Mouse (Mus musculus): Measurements from ENCODE around the gene A2m. TPM values are rescaled to one million over a fixed set of nuclear protein-coding genes. Genes with fewer than 3 reads are reported as not detected.
A peak's percentile ranks its signal among the peaks of the same experiment; 100 is the strongest.

A2m gene
- polyA plus RNA-seq (2015; fragmentation: Nextera tagmentation; extraction: Ambion mirVana) = 7.7 and 7.8 TPM in 2 replicates

- Histone ChIP-seq H3K27me3 (no peaks in the 10 kb centered on the region), H3K9ac (no peak within 1 kb of the TSS), H3K9me3 (no peaks in the 10 kb centered on the region), H3K4me3 (peak within 1 kb of the TSS; percentile 8), H3K36me3 (no peaks in the 10 kb centered on the region), H3K4me1 (peaks cover 13% of the 10 kb centered on the region; the same call in 1 of the 2 replicates), H3K4me2 (peak within 1 kb of the TSS; percentile 46), H3K27ac (peak within 1 kb of the TSS; percentile 19; the same call in 1 of the 2 replicates)
- no peak for ATAC-seq (ENCODE audit: borderline replicate concordance, extremely low read depth, low FRiP score, low TSS enrichment)
- WGBS = 79% methylated on average over 8 of the region's 8 CpGs
Measured at GRCm38 (mm10) chr6:121635076-121635475, at the start of gene A2m. A2m (plus strand) TSS chr6:121635376.

GRCm38 (mm10) chr6:121590131-121590530 lies 45.0 kb upstream of the A2m start:
- H3K9ac ChIP-seq = no peak overlapping the region
- H3K4me3 ChIP-seq = no peak overlapping the region

GRCm38 (mm10) chr6:121600927-121601326 lies 34.2 kb upstream of the A2m start:
- H3K4me3 ChIP-seq = no peak overlapping the region
- no peaks in the 10 kb centered on the region for H3K9me3 ChIP-seq
- no peak overlapping the region for H3K9ac ChIP-seq
- H3K4me2 ChIP-seq = no peak overlapping the region
- ATAC-seq (ENCODE audit: borderline replicate concordance, extremely low read depth, low FRiP score, low TSS enrichment) = no peak
- H3K36me3 ChIP-seq = no peaks in the 10 kb centered on the region
- H3K27ac ChIP-seq = no peak overlapping the region
- H3K4me1 ChIP-seq = no peaks in the 10 kb centered on the region
- WGBS = 68% methylated on average over 1 of the region's 1 CpGs
- H3K27me3 ChIP-seq = no peaks in the 10 kb centered on the region

More at GRCm38 (mm10) chr6:121590131-121590530, 45.0 kb upstream of the A2m start:
- Histone ChIP-seq H3K36me3 (no peaks in the 10 kb centered on the region), H3K9me3 (no peaks in the 10 kb centered on the region), H3K27ac (no peak overlapping the region), H3K4me1 (no peaks in the 10 kb centered on the region), H3K4me2 (no peak overlapping the region), H3K27me3 (no peaks in the 10 kb centered on the region)
- no peak for ATAC-seq (ENCODE audit: borderline replicate concordance, extremely low read depth, low FRiP score, low TSS enrichment)
- WGBS = 35% methylated on average over 1 of the region's 1 CpGs

- Histone ChIP-seq H3K27me3 (no peaks in the 10 kb centered on the region), H3K9me3 (no peaks in the 10 kb centered on the region), H3K9ac (no peak overlapping the region), H3K4me2 (no peak overlapping the region), H3K4me1 (no peaks in the 10 kb centered on the region), H3K27ac (no peak overlapping the region), H3K4me3 (no peak overlapping the region), H3K36me3 (no peaks in the 10 kb centered on the region)
- no peak for ATAC-seq (ENCODE audit: borderline replicate concordance, extremely low read depth, low FRiP score, low TSS enrichment)
Measured at GRCm38 (mm10) chr6:121607861-121608260, 27.3 kb upstream of the A2m start.

- Histone ChIP-seq H3K27me3 (no peaks in the 10 kb centered on the region), H3K4me3 (no peak overlapping the region), H3K4me2 (no peak overlapping the region), H3K36me3 (no peaks in the 10 kb centered on the region), H3K4me1 (no peaks in the 10 kb centered on the region), H3K27ac (no peak overlapping the region), H3K9ac (no peak overlapping the region), H3K9me3 (no peaks in the 10 kb centered on the region)
- ATAC-seq (ENCODE audit: borderline replicate concordance, extremely low read depth, low FRiP score, low TSS enrichment) = no peak
- 33% methylated on average over 3 of the region's 3 CpGs for WGBS
Measured at GRCm38 (mm10) chr6:121611796-121612195, 23.4 kb upstream of the A2m start.

- H3K4me3 ChIP-seq = no peak overlapping the region
- H3K27me3 ChIP-seq = no peaks in the 10 kb centered on the region
- H3K4me1 ChIP-seq = no peaks in the 10 kb centered on the region
- no peaks in the 10 kb centered on the region for H3K36me3 ChIP-seq
- WGBS = 14% methylated on average over 3 of the region's 3 CpGs
- H3K9ac ChIP-seq = no peak overlapping the region
- no peaks in the 10 kb centered on the region for H3K9me3 ChIP-seq
- H3K4me2 ChIP-seq = no peak overlapping the region
- no peak overlapping the region for H3K27ac ChIP-seq
- ATAC-seq (ENCODE audit: borderline replicate concordance, extremely low read depth, low FRiP score, low TSS enrichment) = no peak
Measured at GRCm38 (mm10) chr6:121617476-121617875, 17.7 kb upstream of the A2m start.

GRCm38 (mm10) chr6:121622525-121622924 lies 12.7 kb upstream of the A2m start:
- ATAC-seq (ENCODE audit: borderline replicate concordance, extremely low read depth, low FRiP score, low TSS enrichment) = no peak
- Histone ChIP-seq H3K4me1 (no peaks in the 10 kb centered on the region), H3K9ac (no peak overlapping the region), H3K27me3 (no peaks in the 10 kb centered on the region), H3K27ac (no peak overlapping the region), H3K36me3 (no peaks in the 10 kb centered on the region), H3K9me3 (no peaks in the 10 kb centered on the region), H3K4me3 (no peak overlapping the region), H3K4me2 (no peak overlapping the region)
- 53% methylated on average over 2 of the region's 2 CpGs for WGBS

GRCm38 (mm10) chr6:121634520-121634919 lies 656 bp upstream of the A2m start:
- Histone ChIP-seq H3K9me3 (no peaks in the 10 kb centered on the region), H3K4me1 (peaks cover 13% of the 10 kb centered on the region; the same call in 1 of the 2 replicates), H3K4me2 (no peak overlapping the region), H3K4me3 (no peak overlapping the region), H3K27ac (no peak overlapping the region), H3K9ac (no peak overlapping the region), H3K27me3 (no peaks in the 10 kb centered on the region), H3K36me3 (no peaks in the 10 kb centered on the region)
- ATAC-seq (ENCODE audit: borderline replicate concordance, extremely low read depth, low FRiP score, low TSS enrichment) = peak; percentile 62
- WGBS = 44% methylated on average over 13 of the region's 13 CpGs

GRCm38 (mm10) chr6:121635878-121636371 lies 749 bp downstream of the A2m start:
- peak overlapping the region; percentile 46 for H3K4me2 ChIP-seq
- H3K27ac ChIP-seq = peak overlapping the region; percentile 19; the same call in 1 of the 2 replicates
- H3K9me3 ChIP-seq = no peaks in the 10 kb centered on the region
- peak; percentile 75; the same call in 1 of the 2 replicates for ATAC-seq (ENCODE audit: borderline replicate concordance, extremely low read depth, low FRiP score, low TSS enrichment)
- H3K27me3 ChIP-seq = no peaks in the 10 kb centered on the region
- peaks cover 13% of the 10 kb centered on the region; the same call in 1 of the 2 replicates for H3K4me1 ChIP-seq
- H3K36me3 ChIP-seq = no peaks in the 10 kb centered on the region
- peak overlapping the region; percentile 8 for H3K4me3 ChIP-seq
- no peak overlapping the region for H3K9ac ChIP-seq
- WGBS = 5% methylated on average over 12 of the region's 12 CpGs

- Histone ChIP-seq H3K27ac (no peak overlapping the region), H3K36me3 (no peaks in the 10 kb centered on the region), H3K9me3 (no peaks in the 10 kb centered on the region), H3K27me3 (no peaks in the 10 kb centered on the region), H3K4me3 (no peak overlapping the region), H3K4me2 (no peak overlapping the region), H3K4me1 (no peaks in the 10 kb centered on the region), H3K9ac (no peak overlapping the region)
- no peak for ATAC-seq (ENCODE audit: borderline replicate concordance, extremely low read depth, low FRiP score, low TSS enrichment)
- WGBS = 55% methylated on average over 11 of the region's 11 CpGs
Measured at GRCm38 (mm10) chr6:121648499-121648898, 13.3 kb downstream of the A2m start.
